Mouse (Mus musculus) layer of hippocampus, adult 18-20 months (tissue): Measurements from ENCODE around the gene Abi3bp. TPM values are rescaled to one million over a fixed set of nuclear protein-coding genes. Genes with fewer than 3 reads are reported as not detected.

Experiments used
- DNase-seq, 2 experiments: peaks; one replicate each; pipeline ENCODE4 v3.0.0; 2022; ENCODE audit warnings: low spot score in 2 of 2
- total RNA-seq, 2 experiments: library from RNA; stranded (reverse); gene quantifications; 2 replicates each; pipeline ENCODE4 v1.2.3; 2021

The Abi3bp gene
- total RNA-seq, 2 experiments from 2014 or later = 0.89 to 1.1 TPM

DNA sequence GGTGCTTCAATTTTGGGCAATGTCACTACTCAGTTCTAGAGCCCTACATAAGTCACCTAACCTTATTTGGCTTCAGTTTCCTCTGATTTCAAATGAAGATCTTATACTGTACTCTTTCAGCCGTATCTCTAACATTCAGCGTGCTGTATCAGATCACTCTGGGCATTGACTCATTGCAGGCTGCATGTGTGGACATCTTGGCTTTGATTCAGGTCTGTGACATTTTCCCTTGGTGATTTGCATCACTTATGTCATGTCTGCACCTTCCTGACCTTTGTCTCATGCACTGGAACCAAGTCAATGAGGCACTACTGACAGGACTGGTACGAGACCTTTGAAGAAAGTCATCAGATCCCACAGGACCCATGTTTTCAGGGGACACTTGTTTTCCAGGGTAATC, 24.5 kb downstream of the Abi3bp start:
- no peak for DNase-seq

DNA sequence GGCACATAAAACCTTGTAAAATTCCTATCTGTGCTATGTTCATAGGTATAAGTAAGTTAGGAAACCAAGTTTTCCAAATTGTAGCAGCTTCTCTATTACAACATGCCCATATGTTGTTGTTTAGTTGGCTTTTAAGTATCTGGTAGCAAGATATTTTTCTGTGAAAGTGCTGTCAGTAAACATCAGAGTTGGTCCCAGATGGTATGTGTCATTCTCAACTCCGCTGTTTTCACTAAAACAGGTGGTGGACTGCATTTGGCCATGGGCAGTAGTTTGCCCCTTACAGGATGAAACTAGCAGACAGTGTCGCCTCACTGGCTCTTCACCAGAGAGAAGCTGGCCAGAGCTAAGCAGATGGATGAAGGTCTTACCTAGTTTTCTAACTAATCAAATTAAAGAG, 26.3 kb downstream of the Abi3bp start:
- DNase-seq = peak; percentile 8 to 20

DNA sequence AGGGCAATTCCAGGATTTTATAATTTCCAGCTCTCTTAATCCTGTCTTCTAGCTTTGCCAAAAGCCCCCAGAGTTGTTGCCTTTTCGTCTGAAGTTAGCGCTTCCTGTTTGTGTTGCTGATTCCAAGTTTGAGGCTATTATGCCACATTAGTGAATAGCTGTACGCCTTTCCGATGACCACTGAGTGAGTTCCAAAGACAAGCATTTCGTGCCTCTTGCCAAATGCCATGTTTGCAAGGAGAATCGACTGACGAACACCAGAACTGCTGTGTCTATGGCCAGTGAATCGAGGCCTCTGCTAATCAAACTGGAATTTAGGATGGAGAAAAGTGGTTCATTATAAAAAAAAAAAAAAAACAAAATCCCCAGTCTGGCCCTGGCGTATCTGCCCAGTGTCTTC, 40.3 kb downstream of the Abi3bp start:
- DNase-seq = no peak

DNA sequence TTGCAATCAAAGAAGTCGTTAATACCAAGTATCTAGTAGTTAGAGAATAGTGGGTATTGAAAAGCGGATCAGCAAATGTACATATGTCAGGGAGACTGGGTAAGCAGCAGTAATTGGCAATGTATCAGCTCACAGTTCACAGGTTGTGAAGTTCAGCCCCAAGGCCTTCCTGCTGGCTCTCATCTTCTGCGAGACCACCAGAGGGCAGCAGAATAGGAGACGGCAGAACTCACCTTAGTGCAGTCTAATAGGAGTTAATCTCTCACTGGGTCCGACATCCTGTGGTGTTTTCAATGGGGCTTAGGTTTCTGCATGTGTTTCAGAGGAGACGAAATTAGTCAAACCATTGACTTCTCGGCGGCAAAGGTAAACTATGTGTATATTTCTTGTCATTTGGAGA, 46.7 kb downstream of the Abi3bp start:
- DNase-seq = no peak

DNA sequence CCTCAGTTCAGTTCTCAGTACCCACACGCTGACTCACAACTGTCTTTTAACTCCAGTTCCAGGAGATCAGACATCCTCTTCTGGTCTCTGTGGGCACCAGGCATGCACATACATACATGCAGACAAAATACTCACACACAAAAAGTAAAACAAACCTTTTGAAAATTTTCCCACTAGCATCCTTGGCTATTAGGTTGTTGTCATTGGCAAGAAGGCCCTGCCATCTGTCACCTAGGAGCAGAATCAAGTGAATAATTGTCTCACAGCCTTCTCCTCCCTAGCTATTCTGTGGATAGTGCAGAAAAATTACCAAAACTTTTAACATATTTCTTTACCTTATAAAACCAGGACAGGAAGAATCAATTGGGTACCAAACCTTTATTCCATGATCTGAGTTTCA, 48.8 kb downstream of the Abi3bp start:
- DNase-seq = peak; percentile 11 to 43

DNA sequence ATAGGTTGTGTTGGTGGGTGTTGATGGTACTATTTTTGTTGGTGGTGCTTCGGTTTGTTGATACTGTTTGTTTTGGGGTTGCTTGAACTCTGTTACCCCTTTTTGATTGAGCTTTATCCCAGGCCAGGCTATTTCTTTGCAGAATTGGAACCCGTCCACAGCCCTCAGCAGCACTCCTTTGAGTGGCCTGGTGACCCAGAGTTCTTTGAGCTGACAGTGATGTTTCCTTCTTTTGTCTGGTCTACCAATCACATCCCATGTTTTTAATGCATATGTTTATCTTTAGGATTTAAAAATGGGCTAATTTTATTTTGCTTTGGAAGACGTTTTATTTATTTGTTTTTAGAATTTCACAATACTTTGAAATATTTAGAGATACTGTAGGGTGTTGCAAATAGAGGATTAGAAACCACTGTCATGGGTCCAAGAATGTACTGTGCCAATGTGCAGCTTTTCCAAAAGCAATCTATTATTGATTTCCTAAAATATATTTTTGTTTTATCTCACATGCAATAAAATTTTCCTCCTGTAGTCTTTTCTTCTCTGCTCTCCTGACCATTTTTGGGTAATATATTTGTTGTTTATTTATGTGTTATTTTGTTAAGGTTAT, 50.5 kb downstream of the Abi3bp start:
- no peak for DNase-seq

DNA sequence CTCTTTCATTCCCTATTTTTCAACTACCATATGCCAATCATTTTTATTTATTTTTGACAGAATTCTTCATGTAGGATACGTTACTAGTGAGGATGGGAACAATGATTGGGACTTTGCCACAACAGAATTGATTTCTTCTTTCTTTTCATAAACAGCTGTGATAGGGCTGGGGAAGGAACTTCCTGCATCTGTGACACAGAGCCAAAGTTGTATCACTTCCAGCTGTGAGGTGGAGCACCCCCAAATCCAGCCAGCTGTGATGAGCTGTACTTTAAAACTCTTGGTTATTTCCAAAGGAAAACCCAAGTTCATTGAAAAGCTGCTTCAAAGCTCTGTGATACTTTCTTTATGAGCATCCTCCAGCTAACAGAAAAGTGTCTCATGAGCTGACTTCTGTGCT, 101.9 kb downstream of the Abi3bp start:
- DNase-seq = no peak

DNA sequence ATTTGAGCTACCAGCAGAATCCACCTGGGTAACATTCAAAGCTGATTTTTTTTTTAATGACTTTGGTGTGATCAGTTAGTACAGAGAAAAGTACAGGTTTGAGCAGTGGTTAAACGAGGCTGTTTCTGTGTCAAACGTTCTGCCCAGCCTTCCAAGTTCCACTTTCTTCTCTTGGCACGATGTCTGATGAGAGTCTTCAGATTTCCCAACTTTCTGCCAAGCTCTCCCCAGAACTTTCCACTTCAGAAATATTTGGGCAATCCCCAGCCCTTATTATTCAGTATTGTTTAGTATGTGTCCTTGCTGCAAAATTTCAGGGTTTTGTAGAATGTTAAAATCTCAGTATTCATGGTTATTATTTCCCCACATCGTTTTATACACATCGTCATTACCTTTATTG, 115.9 kb downstream of the Abi3bp start:
- no peak for DNase-seq

DNA sequence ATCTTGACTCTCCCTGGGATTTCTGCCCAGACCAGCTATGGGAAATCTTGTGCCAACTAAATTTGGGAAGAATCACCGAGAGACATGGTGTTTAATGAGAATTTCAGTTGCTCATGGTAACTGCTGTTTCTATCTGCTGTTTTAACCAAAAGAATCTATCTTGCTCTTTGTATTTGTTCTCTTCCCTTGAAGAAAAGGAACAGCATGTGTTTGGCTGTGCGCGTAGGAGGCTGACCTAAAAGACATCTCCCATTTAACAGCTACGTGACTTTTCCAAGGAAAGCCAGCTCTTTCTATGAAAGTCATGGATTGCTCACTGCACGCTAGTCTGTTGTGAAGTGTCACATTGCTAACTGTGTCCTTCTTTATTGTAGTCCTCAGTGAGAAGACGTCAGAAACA, 117.2 kb downstream of the Abi3bp start:
- peak; percentile 18 to 53 for DNase-seq

DNA sequence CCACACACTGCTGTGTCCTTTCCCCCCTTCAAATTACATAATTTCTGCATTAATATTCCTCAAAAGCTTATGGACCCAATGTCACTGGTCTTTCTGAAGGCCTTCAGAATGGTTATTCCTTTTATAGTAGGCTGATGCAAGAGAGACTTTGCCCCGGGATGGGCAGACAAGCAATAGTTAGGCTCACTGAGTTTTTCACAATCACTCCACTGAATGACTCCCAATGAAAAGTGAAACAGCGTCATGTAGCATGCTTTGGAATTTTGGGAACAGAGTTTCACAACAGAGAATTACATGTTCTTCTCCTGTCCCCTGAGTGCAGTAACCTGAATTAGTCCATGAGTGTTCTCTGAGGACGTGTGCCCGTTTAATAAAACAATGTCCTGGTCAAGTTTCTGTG, 120.7 kb downstream of the Abi3bp start:
- DNase-seq = no peak

DNA sequence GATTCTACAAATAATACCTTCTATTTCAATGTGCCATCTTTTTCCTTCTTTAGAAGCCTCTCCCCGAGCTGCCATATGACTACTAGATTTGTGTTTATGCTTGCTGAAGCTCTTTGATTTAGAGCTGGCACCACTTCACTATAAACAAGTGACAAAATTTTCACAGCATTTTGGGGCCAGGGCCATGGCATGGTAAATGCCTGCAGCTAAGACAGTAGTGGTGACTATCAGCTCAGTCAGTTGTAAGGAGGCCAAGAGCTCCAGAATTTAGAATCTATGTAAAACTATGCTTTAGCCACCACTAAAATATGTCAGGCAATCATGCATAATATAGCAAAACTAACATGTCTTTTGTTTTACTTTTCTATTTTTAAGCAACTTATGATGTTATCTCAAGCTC, 124.7 kb downstream of the Abi3bp start:
- no peak for DNase-seq

DNA sequence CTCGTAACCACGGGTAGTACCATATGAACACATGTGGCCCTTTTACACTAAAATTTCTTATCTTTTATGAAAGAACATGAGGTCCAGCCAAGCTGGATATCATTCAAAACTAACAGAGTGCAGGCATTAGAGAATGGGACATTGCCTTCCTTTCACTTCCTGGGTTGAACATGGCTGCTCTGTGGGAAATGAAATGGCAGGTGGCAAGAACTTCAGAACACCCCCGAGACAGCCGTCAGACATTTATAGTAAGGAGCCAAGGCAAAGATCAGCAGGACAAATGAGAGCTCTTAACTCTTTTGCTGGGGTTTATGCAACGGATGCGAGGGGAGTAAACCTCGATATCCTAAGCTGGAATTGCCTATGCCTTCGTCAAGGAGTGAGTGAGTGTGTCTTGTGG, 132.9 kb downstream of the Abi3bp start:
- DNase-seq = no peak

DNA sequence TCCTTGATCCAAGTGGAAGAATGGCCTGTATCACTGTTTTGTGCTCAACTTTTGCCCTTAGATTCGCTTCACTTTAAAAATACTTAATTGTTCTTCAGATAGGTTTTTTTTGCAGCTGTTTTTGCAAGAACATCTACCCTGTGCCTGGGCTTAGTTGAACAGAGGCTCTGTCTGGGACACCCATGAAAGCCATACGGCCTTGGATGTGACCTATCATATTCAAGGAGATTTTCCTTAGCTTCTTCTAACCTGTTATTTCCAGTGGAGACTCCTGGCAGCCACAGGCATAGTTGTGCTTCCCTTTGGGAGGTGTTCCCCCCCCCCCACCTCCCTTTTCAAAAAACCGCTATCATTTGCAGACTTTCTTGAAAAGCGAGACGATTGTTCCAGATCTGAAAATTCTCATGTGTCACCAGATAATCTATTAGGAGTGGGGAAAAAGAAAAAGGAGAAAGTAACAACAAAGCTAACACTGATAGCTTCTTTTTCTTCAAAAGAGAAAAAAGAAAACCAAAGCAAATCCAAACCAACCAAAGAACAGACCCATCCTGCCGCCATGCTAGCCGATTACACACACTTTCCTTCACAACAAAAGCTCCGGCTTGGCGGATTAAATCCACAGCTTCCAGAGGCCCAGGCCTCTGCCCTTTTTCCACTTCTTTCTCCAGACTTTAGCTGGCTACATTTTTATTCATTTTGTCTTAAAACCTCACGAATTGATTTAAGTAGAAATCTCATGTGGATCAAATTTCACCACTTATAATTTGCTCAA, 133.6 kb downstream of the Abi3bp start:
- DNase-seq = no peak

DNA sequence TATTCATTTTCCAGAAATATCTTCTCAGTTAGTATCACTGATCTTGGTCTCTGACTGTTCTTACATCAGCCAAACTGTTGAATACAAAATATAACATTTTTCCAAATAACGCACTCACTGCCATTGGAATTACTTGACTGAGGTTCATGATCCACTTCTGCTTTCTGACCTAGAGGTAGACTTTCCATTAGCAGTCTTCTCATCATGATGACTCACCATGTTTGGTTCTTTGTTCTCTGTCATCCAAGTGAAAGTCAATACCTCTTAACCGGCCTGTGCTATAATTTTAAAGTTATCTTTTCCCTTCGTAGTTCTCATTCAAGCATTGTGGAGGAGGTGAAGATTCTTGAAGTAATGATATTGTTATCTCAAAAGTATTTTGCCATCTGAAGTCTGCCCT, 160.9 kb downstream of the Abi3bp start:
- no peak for DNase-seq

DNA sequence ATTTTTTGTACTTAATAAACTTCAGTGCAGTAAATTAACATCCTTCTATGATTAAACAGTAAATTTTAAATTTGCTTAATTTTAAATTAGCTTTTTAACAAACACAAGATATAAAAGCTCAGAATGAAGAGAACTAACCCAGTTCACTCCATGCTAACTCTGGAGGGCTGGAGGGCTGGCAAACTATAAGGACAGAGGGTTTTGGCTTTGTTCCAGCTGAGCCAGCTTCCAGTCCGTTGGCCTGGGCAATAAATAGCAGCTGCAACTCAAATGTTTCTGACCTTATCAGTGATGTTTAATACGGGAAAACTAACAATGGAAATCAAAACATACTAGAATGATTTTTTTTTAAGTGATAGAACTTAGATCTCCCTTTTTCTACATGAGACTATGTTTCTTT, 167.6 kb downstream of the Abi3bp start:
- DNase-seq = no peak

DNA sequence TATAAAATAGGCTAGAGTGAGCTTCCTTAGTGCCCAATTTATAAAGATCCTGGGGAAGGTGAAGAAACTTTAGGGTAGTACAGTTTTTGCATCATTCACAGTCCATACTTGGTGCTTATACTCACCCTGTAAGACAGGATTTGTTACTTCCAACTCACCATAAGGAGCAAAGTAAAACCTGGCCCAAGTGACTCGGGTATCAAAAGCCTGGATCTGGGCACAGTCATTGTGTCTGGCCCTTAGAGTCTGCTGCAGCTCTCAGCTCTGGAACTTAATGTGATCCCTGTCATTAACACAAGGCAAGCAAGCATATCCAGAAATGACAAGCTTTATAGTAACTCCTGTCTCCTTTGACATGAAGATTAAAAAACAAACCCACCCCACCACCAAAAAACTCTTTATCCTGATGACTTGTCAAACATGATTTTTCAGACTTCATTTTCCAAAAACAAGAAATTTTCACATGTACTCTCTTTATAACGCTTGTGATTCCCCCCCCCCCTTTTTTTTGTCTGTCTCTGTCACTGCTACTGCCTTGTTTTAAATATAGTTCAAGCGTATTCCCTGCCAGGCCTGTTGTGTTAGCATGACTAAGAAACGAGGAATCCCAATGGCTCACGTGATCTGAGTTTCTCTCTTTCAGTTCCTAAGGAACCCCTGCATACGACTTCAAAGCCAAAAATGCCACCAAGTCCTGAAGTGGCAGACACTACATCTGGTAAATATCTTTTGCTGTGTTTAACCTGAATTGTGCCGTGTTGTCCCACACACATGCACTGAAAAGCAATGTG, 168.9 kb downstream of the Abi3bp start:
- DNase-seq = no peak

DNA sequence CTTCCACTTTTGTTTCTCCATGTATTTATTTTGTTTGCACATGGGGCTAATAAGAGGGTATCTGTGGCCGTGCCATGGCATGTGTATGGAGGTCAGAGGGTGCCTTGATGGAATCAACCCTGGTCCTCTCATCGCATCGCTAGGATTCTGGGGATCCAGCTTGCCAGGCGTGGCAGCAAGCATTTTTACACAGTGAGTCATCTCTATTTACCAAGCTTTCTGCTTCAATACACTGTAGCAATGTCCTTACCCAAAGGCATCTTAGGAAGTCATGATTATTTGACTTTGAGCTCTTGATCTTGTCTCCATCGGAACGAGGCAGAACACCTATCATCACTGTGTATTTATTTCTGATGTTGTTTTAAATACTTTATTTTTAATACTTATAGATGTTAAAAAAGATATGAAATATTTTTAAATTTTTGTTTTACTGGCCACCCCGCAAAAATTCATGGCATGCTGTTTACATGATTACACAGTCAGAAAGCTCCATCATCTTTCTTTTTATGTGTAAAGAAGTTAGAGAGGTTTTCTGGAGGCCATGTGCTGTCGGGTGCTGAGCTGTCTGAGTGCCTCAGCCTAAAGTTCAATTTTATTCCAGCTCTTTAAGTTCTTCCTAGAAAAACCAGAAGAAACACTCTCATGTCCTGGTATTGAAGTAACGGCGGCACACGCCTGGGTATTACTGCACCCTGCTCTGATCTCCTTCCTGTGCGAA, 177.7 kb downstream of the Abi3bp start:
- DNase-seq = no peak

DNA sequence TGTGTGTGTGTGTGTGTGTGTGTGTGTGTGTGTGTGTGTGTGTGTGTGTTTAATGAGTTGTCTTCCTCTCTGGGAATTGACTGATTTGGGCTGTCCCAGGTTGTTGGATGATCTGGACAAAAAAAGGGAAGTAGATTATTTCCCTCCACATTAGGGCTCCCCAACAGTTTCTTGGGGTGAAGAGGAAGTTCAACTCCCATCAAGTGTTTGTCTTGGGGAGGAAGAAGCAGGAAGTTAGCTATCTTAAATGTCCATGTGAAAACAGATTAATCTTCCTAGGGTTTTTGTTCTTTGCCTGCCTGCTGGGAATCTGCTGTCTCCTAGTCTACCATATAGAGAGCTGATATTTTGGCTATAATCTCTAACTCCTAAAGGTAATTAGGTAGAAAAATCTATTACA, 181.2 kb downstream of the Abi3bp start:
- no peak for DNase-seq

DNA sequence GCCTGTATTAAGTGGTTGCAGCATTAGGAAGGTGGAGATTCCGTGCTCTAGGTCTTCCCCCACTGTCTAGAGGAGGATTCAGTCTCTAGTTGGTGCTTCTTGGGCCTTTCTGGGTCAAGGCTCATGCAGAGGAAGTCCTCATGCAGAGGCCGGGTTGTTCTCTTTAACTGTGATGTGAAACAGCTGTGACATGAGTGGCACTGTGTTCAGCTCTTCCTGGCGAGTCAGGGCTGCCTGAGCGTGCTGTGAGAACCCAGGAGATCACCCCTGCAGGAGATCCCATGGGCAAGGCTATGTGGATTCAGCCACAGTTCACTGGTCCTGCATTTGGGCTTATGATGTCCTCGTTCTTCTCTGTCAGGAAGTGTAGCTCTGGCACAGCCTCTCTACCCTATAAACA, 191.8 kb downstream of the Abi3bp start:
- no peak for DNase-seq

DNA sequence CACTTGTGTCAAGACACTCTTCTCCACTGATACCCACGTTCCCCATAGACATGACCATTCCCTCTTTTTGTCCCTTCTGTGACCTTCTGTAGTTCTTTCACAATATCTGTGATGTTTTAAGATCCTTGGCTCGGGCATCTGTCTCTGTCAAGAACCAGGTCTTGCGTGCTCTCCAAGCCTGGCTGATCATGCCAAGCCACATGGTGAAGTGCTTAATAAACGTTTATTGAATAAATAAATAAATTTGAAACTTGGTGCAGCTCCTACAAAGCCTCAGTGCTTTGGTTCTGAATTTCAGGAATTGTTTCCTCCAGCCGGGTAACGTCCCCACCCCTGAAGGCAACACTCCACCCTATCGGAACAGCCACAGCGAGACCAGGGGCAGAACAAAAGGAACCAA, 193.3 kb downstream of the Abi3bp start:
- no peak for DNase-seq

DNA sequence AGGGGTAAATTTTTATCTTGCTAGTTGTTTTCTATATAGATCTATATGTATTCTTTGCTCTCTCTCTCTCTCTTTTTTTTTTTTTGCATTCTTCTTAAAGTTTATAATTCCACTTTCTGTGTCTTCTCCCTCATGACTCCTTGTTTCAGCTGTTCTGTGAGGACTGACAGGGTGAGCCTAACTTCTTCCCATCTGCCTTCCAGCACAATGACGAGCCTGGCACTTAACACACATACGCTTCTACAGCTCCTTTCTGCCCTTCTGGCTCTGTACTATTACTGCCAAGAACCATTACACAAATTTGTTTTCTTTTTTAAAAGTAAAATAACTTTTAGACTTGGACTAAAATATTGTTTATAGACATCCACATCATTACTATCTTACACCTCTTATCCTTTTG, 195.7 kb downstream of the Abi3bp start:
- DNase-seq = no peak

DNA sequence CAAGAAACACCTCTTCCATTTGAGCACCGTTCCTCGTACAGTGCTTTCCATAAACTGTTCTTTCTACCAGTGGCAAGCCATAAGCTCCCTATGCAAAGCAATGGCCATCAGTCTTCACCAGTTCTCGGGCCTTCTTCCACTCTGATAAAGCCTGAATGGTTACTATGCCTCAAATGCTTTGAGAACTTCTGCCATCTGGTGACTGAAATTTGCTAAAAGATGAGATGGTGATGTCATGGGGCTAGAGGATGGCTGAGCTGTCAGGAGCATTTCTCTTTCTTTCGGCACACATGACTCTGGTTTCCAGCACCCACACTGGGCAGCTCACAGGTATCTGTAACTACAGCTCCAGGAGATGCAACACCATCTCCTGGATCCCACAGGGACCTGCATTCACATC, 199.5 kb downstream of the Abi3bp start:
- peak; percentile 11 to 69 for DNase-seq
